ENCODE assay signal across 19 mouse cellular contexts in genomic region chr6:108844093-108844492, GRCm38 (mm10). TPM values are rescaled to one million over a fixed set of nuclear protein-coding genes. Genes with fewer than 3 reads are reported as not detected.
DNase-seq lines count a peak whose midpoint lies in the region; ATAC-seq lines count a peak whose summit lies in the region.
"Had no signal": no experiment of that assay in that cellular context is flagged by ENCODE, and none has a peak within 500 bp of the region (broad histone marks: within the 10 kb centered on the region; RNA-seq: fewer than 3 reads in every experiment).

No protein-coding gene starts in this region.

- no peak overlapping the region for H3K4me2 ChIP-seq in forebrain, embryonic 14.5 days (ENCODE audit: low read length)
- no peak overlapping the region for H3K4me2 ChIP-seq in heart, embryonic 12.5 days
- H3K4me2 ChIP-seq: embryonic facial prominence, embryonic 15.5 days; limb, embryonic 13.5 days; liver, embryonic 15.5 days; midbrain, embryonic 12.5 days; stomach, embryonic 15.5 days had no signal

- H3K4me3 ChIP-seq in forebrain, embryonic 14.5 days (ENCODE audit: low read depth, low read length), result no peak overlapping the region
- no peak overlapping the region for H3K4me3 ChIP-seq in heart, embryonic 12.5 days
- H3K4me3 ChIP-seq: embryonic facial prominence, embryonic 15.5 days; hindbrain, embryonic 10.5 days; limb, embryonic 13.5 days; liver, embryonic 15.5 days; midbrain, embryonic 12.5 days; stomach, embryonic 15.5 days had no signal

- H3K27me3 ChIP-seq in forebrain, embryonic 14.5 days (replicated peaks; ENCODE audit: control insufficient read depth, insufficient read depth, low read length), result no peaks in the 10 kb centered on the region
- no peaks in the 10 kb centered on the region for H3K27me3 ChIP-seq in heart, embryonic 12.5 days (replicated peaks)
- H3K27me3 ChIP-seq: embryonic facial prominence, embryonic 15.5 days; limb, embryonic 13.5 days; liver, embryonic 15.5 days; midbrain, embryonic 12.5 days; stomach, embryonic 15.5 days had no signal

- H3K9me3 ChIP-seq in forebrain, embryonic 14.5 days (replicated peaks; ENCODE audit: control insufficient read depth, low read length), result no peaks in the 10 kb centered on the region
- no peaks in the 10 kb centered on the region for H3K9me3 ChIP-seq in heart, embryonic 12.5 days (replicated peaks)
- H3K9me3 ChIP-seq: embryonic facial prominence, embryonic 15.5 days; hindbrain, embryonic 10.5 days; limb, embryonic 13.5 days; liver, embryonic 15.5 days; midbrain, embryonic 12.5 days; stomach, embryonic 15.5 days had no signal

- 74% methylated on average over 3 of the region's 3 CpGs for WGBS in forebrain, embryonic 14.5 days
- 66% methylated on average over 3 of the region's 3 CpGs for WGBS in heart, embryonic 12.5 days

- peak; percentile 75 for ATAC-seq in activated CD4-positive, CD25-positive, alpha-beta regulatory T cell, adult 4 months
- peak; percentile 84 for ATAC-seq in inflammation-experienced regulatory T-cells, adult 6 months
- ATAC-seq in forebrain, embryonic 14.5 days, result no peak
- ATAC-seq in heart, embryonic 12.5 days (ENCODE audit: insufficient number of reproducible peaks, low FRiP score), result no peak

- peak; percentile 53 for DNase-seq in thymus, postnatal 0 days (ENCODE audit: low spot score)
- DNase-seq in thymus, postnatal 25 days, result no peak
- no peak for DNase-seq in gastrocnemius, postnatal 10 days
- no peak for DNase-seq in right cerebral cortex, postnatal 10 days (ENCODE audit: low spot score in 2 of 2)
- no peak for DNase-seq in forebrain, embryonic 14.5 days (ENCODE audit: low spot score)
- DNase-seq: cerebellum, adult 9-11 months; embryo, embryonic 11 days; gastrocnemius, postnatal 36 days; right cerebral cortex, postnatal 14 days; thymus, postnatal 14 days had no signal

- H3K4me1 ChIP-seq in forebrain, embryonic 14.5 days (ENCODE audit: control insufficient read depth, insufficient read depth, low read length), result no peaks in the 10 kb centered on the region
- no peaks in the 10 kb centered on the region for H3K4me1 ChIP-seq in heart, embryonic 12.5 days (replicated peaks)
- H3K4me1 ChIP-seq: embryonic facial prominence, embryonic 15.5 days; hindbrain, embryonic 10.5 days; limb, embryonic 13.5 days; liver, embryonic 15.5 days; midbrain, embryonic 12.5 days; stomach, embryonic 15.5 days had no signal

- peaks cover 42% of the 10 kb centered on the region for H3K36me3 ChIP-seq in forebrain, embryonic 14.5 days (ENCODE audit: control insufficient read depth, insufficient read depth, low read length)
- peaks cover 54% of the 10 kb centered on the region for H3K36me3 ChIP-seq in heart, embryonic 12.5 days

- H3K9ac ChIP-seq in forebrain, embryonic 14.5 days (ENCODE audit: low read length), result no peak overlapping the region
- no peak overlapping the region for H3K9ac ChIP-seq in heart, embryonic 12.5 days
- H3K9ac ChIP-seq: embryonic facial prominence, embryonic 15.5 days; limb, embryonic 13.5 days; liver, embryonic 15.5 days; midbrain, embryonic 12.5 days; stomach, embryonic 15.5 days had no signal

- H3K27ac ChIP-seq in forebrain, embryonic 14.5 days (ENCODE audit: low read depth, low read length), result no peak overlapping the region
- H3K27ac ChIP-seq in heart, embryonic 12.5 days (ENCODE audit: poor library complexity, severe bottlenecking), result no peak overlapping the region
- H3K27ac ChIP-seq: embryonic facial prominence, embryonic 15.5 days; hindbrain, embryonic 10.5 days; limb, embryonic 13.5 days; liver, embryonic 15.5 days; midbrain, embryonic 12.5 days; stomach, embryonic 15.5 days had no signal

RNA-seq across cellular contexts. Expression of gene Edem1, which starts 15.7 kb away (rescaled TPM):
- 236 and 254 TPM in 2 replicates for polyA plus RNA-seq in thymus, postnatal 0 days (2015; fragmentation: Nextera tagmentation; extraction: Ambion mirVana)
- 10 to 100 TPM; 57.3 to 57.9 TPM for polyA plus RNA-seq in activated CD4-positive, CD25-positive, alpha-beta regulatory T cell, adult 4 months (2017; shearing (Covaris generic))
- polyA plus RNA-seq in inflammation-experienced regulatory T-cells, adult 6 months (2017; shearing (Covaris generic)), result 10 to 100 TPM; 41.7 to 94.3 (median 61.0) TPM
- 10 to 100 TPM; 12.6 to 20.3 TPM for total RNA-seq in gastrocnemius, postnatal 10 days (2021)
- 7.5 and 11.4 TPM in 2 replicates for polyA plus RNA-seq in forebrain, embryonic 14.5 days (2014; fragmentation: Nextera tagmentation; extraction: Ambion mirVana)
- polyA plus RNA-seq in heart, embryonic 12.5 days (2016; fragmentation: Nextera tagmentation; extraction: Ambion mirVana), result 15.4 and 15.6 TPM in 2 replicates

Comparison
In these comparisons a context has a peak if more than half of its experiments do, and no peak if none do; other contexts are left out.
1. ATAC-seq: peak in activated CD4-positive, CD25-positive, alpha-beta regulatory T cell, adult 4 months (single experiment) and inflammation-experienced regulatory T-cells, adult 6 months (single experiment); none in forebrain, embryonic 14.5 days (single experiment) and heart, embryonic 12.5 days (single experiment).